Mouse (Mus musculus) cerebellum, postnatal 10 days (tissue): ENCODE measurements around the gene Trp53i13.
A peak's percentile ranks its signal among the peaks of the same experiment; 100 is the strongest.
"Not testable (repeated sequence)": the region's sequence is repeated elsewhere in the genome, so short reads cannot be mapped to it uniquely, and the experiment has no call there.

ENCODE experiments used
- DNase-seq, 2 experiments: peaks; one replicate each; pipeline ENCODE4 v3.0.0; 2021; ENCODE audit warnings: mixed read lengths in 2 of 2

The Trp53i13 gene

DNA sequence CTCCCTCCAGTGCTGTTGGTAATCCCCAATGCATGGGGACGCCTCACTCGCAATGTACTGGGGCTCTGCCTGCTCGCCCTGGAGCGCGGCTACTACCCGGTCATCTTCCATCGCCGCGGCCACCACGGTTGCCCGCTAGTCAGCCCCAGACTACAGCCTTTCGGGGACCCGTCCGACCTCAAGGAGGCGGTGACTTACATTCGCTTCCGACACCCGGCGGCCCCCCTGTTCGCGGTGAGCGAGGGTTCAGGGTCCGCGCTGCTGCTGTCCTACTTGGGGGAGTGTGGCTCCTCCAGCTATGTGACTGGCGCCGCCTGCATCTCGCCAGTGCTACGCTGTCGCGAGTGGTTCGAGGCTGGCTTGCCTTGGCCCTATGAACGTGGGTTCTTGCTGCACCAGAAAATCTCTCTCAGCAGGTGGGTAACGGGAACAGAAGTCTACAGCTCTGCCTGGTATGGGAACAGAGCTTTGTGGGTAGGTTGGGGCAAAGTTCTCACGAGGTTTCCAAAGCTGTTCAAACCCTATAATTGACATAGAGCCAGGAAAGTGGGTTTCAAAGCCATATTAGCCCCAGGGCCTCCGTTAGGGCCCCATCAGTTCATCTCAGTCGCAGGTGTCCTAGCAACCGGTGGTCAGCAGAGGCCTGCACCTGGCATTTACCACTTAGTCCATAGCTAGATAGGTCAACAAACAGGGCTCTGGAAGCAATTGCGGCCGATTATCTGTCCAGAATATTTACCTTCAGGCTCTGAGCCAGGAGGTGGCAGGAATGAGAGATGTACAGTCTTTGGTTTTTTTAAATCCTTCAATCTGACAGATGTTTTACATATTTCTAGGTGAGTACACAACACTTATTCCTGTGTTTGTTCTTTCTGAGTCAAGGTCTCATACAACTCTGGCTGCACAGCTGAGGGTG, at the start of gene Trp53i13:
Trp53i13 (minus strand) TSS at position 344 of the 916 bp plus-strand sequence.
- DNase-seq = peak; percentile 28 to 31

DNA sequence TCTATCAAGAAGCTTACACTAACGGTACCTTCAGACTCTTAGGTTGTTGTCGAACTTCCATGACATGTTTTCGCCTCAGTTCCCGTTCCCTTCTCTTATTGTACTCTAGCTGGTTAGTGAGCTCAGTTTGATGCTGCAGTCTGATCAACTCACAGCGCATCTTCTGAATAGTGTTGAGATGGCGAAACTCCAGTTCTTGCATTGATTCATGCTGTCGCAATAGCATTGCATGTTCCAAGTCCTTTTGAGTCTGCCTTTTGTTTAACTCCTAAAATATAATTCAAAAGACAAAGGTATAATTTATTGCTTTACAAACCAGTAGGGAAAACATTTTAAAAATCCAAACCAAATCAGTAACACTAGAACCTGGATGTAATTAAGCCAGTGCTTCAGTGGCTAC, 29.5 kb upstream of the Trp53i13 start:
- no peak for DNase-seq

DNA sequence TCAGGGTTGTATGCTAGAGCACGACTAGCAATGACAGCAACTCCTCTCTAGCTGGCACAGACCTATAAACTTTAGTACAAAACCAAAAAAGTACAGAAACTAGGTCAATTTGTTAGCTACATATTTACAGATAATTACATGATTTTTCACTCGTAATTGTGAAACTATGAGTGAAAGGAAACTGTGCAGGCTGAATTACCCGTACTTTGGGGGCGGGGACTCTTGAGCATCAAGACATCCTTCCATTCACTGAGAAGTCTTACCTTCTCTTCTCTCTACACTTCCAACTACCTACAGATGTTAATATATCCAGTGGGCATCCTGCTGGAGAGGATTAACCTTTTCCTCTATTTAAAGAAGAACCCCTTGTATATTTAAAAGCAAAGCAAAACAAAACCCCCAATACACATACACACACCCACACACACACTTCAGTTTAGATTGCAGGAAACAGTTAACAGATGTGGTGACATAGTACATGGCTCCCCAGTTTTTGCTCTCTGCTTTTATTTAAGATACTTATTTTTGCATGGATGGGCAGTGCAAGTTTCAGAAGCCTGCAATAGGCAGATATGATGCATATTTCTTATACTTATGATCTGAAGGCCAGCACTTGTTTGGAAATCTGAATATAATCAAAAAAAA, 16.5 kb upstream of the Trp53i13 start:
- no peak for DNase-seq

DNA sequence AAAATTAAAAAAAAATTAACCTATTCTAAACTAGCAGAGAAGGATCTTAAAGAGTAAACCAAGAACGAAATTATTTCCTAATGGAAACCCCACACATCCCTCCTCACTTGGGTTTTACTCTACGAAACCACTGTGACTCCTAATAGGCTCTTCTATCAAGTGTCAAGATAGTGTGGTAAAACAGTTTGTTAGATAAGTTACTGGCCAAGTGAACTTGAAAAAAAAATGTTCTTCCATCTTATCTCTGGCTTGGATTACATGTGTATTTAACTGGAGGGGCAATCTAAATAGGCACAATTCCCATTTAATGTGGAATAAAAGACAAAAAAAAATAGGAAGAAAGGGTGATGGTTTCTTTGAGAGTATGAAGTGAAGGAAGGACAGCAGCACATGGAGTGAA, 15.1 kb upstream of the Trp53i13 start:
- DNase-seq = no peak

DNA sequence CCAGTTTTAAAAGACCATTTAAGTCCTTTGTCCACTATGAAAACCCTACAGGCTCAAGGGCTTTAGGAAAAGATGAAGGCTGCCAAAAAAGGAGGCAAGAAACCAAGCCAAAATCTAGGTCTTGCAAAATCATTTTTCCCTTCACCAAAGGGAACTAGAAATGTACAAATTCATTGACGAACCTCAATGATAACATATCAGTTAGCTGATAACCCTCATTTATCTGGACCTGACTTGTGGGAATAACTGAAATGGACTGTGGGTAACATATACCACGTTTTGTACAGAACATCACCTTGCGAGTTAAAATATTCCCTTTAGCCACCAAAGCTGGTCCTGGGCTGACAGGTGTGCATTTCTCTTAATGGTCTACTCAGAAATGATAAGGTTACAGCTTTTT, 13.9 kb upstream of the Trp53i13 start:
- no peak for DNase-seq

DNA sequence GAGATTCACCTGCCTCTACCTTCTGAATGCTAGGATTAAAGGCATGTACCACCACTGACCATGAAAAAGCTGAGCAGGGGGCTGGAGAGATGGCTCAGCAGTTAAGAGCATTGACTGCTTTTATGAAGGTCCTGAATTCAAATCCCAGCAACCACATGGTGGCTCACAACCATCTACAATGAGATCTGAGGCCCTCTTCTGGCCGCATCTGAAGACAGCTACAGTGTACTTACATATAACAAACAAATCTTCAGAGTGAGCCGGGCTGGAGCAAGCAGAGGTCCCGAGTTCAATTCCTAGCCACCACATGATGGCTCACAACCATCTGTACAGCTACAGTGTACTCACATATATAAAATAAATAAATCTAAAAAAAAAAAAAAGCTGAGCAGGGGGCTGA, 12.6 kb upstream of the Trp53i13 start:
- not testable (repeated sequence) for DNase-seq

DNA sequence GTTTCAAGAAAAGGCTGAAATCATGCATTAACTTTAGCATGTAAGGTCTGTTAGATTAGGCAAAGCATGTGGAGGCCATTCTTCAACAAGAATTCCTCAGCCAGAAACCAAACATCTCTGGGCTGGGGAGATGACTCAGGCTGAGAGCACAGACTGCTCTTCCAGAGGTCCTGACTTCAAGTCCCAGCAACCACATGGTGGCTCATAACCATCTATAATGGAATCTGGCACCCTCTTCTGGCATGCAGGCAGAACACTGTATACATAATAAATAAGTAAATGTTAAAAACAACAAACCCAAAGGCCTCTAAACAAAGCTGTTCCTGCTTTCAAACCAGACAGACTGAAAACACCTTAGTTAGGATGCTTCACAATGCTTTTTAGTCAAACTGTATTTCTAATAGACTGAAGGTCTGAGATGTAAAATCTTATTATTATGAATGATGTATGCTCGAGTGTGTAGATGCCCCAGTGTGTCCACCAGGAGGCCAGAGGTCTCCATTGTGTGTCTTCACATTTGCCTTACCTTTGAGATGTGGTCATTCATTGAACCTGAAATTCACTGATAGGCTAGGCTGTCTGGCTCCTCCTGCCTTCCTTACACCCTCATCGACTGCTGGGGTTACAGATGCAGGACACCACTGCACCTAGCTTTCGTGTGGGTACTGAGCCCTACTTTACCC, 10.2 kb upstream of the Trp53i13 start:
- DNase-seq = no peak

- DNase-seq = peak; percentile 35 to 45
These were observed 5.1 kb upstream of the Trp53i13 start for GRCm38 (mm10) chr11:77520601-77521529.

- DNase-seq = no peak
These were observed 3.3 kb upstream of the Trp53i13 start, which contains the start of gene Gm10392 for GRCm38 (mm10) chr11:77519043-77519442. Gene Gm10392 (minus strand): TSS chr11:77519198.

- no peak for DNase-seq
These were observed 2.4 kb upstream of the Trp53i13 start for GRCm38 (mm10) chr11:77518051-77518798.

DNA sequence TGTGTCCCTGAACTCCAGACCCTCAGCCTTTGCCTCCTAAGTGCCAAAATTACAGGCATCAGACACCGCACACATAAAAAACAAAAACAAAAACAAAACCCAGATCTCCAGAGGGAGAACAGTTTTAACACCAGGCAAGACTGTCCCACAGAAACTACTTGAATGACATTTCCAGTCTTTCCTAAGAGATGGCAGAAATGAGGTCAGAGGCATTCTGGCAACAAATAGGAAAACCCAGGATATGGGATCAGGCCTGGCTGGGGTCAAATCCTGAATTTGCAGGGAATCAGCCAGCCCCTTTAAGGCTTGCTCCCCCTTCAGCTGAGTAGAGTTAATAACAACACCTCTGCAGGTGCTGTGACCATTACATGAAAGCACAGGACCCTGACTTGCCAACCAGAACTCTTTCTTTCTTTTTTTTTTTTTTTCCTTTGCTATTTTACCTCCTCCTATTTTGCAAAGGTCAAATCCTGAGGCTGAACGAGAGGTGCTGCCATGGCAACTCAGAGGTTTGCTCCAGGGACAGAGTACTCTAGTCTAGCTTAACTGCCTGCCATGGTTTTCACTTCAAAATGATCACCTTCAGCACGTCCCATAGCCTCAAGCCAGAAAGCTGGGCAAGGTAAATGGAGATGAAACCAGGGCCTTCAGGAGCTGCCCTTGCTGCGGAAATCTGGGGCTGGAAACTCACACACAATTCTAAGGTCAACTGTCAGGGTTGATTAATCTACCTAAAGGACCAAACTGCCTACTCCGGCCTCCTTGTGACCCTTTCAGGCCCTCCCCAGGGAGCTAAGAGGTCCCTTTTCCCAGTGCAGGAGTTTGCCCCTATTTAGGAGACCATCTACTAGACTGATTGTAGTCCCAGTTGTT, 1.0 kb upstream of the Trp53i13 start:
- no peak for DNase-seq

DNA sequence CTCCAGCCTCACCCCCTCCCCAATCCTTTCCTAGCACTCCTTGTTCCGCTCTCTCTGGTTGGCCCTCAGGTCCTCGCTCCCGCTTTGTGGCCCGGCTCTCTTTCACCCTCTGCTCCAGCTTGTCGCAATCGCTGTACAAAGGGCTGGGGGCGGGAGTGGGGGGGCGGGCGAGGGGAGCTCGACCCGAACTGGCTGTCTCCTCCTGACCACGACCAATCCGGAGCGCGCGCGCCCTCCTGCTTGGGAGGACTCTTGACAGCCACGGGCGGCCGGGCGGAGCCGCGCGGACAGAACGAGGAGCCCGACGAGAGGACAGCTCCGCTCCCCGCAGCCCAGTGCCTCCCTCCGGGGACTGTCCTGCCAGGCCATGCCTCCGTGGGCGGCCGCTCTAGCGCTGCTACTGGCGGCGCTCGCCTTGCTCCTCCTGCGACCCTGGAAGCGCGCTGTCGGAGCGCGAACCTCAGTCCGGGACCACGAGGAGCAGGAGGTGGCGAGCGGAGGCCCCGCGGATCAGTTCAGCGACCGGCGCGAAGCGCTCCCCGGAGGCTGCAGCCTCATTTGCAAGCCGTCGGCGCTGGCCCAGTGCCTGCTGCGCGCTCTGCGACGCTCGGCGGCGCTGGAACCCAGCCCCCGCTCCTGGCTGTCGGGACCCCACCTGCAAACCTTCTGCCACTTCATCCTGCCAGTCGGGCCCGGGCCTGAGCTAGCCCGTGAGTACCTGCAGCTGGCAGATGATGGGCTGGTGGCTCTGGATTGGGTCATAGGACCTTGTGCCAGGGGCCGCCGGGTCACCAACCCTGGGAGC, 746 bp downstream of the Trp53i13 start, which contains the start of gene Abhd15:
Abhd15 (plus strand) TSS at position 290 of the 805 bp plus-strand sequence.
- peak; percentile 77 to 82 for DNase-seq

GRCm38 (mm10) chr11:77514281-77514831, 1.4 kb downstream of the Trp53i13 start:
- DNase-seq = no peak

- no peak for DNase-seq
These were observed 2.0 kb downstream of the Trp53i13 start for GRCm38 (mm10) chr11:77513811-77514170.

DNA sequence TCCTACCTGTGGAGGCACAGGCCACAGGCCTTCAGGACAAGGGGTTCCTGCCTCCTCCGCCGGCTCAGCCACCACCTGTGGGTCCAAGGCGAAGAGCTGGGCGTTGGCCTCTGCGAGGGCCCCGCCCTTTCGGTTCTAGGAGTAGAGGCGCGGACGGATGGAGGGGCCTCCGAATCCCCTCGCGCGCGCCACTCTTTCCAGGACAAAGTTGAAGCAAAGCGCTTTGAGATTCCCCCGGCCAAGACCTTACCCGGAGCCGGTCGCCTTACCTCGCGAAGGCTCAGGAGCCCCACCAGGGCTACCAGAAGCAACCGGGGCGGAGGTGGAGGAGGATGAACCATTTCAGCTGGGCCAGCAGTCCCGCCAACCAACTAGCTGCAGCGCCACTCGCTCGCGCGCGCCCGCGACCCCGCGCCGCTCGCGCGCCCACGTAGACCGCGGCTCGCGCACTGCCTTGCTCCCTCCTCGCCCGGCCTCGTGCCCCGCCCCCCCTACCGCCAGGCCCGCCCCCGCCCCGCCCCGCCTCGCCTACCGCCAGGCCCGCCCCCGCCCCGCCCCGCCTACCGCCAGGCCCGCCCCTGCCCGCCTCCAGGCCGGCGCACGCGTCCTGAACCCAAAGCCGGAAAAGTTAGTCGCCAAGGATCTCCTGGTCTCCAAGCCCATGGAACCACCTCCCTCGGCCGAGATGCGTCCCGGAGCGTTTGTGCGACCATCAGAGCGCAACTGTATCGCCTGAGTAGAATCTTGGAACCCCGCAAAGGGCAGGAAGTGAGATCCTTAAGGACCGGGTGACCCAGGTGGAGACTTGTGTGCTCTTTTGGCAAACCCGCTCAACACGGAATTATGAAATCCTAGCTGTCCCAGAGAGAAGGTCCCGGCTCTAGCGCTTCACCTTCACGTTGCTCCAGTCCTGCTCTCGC, 2.6 kb downstream of the Trp53i13 start:
- peak; percentile 89 to 95 for DNase-seq

- no peak for DNase-seq
These were observed 4.4 kb downstream of the Trp53i13 start for GRCm38 (mm10) chr11:77511336-77511735.

GRCm38 (mm10) chr11:77508068-77509021, 7.4 kb downstream of the Trp53i13 start:
- peak; percentile 89 to 92 for DNase-seq
